Mouse (Mus musculus) kidney, postnatal 0 days (tissue): ENCODE measurements around the gene Tmem92. TPM values are rescaled to one million over a fixed set of nuclear protein-coding genes. Genes with fewer than 3 reads are reported as not detected.

ENCODE experiments used
- ATAC-seq: fragments of 200-750 bp; cut with Nextera tagmentation; replicated peaks from 2 replicates; pipeline ENCODE4 v1.8.0; 2017; ENCODE audit warnings: low read depth, moderate number of reproducible peaks, moderate TSS enrichment, moderate library complexity; ENCODE audit not compliant: low FRiP score
- DNase-seq: peaks from one replicate; pipeline ENCODE4 v3.0.0-alpha.2; 2016; ENCODE audit warnings: low spot score
- H3K27ac ChIP-seq: fragments of 300-500 bp; sonication (generic); 2 replicates; pipeline ENCODE4 v1.5.1; 2014; ENCODE audit warnings: mild to moderate bottlenecking
- H3K27me3 ChIP-seq: fragments of 300-500 bp; sonication (generic); 2 replicates; pipeline ENCODE4 v1.6.1; 2014; ENCODE audit warnings: low read length, mixed read lengths; ENCODE audit not compliant: insufficient read depth
- H3K36me3 ChIP-seq: fragments of 300-500 bp; sonication (generic); 2 replicates; pipeline ENCODE4 v1.6.1; 2014; ENCODE audit warnings: low read length, mixed read lengths; ENCODE audit not compliant: insufficient read depth
- H3K4me1 ChIP-seq: fragments of 300-500 bp; sonication (generic); replicated peaks from 2 replicates; pipeline ENCODE4 v1.6.1; 2014; ENCODE audit warnings: antibody characterized with exemption, low read length, mixed read lengths; ENCODE audit not compliant: insufficient read depth
- H3K4me2 ChIP-seq: fragments of 300-500 bp; sonication (generic); 2 replicates; pipeline ENCODE4 v1.6.1; 2014; ENCODE audit warnings: mild to moderate bottlenecking, low read length, moderate library complexity, mixed read lengths
- H3K4me3 ChIP-seq: fragments of 300-500 bp; sonication (generic); replicated peaks from 2 replicates; pipeline ENCODE4 v1.5.1; 2014; ENCODE audit warnings: low read depth, low read length
- H3K9ac ChIP-seq: fragments of 300-500 bp; sonication (generic); 2 replicates; pipeline ENCODE4 v1.6.1; 2014; ENCODE audit warnings: low read depth, low read length
- H3K9me3 ChIP-seq: fragments of 300-500 bp; sonication (generic); replicated peaks from 2 replicates; pipeline ENCODE4 v1.6.1; 2016; ENCODE audit warnings: low read length, inconsistent platforms, mixed read lengths
- CTCF ChIP-seq: IDR thresholded peaks from 2 replicates; pipeline ENCODE4 v1.5.1; 2016; ENCODE audit warnings: antibody characterized with exemption, low read depth, mild to moderate bottlenecking, moderate library complexity
- WGBS: fragments of 180-500 bp; shearing (Covaris S2); extraction: QIAGEN DNeasy Blood & Tissue Kit; methylation state at CpG from one replicate; pipeline ENCODE4 v1.1.7; 2014; 5-methylcytosine and 5-hydroxymethylcytosine counted together
- polyA plus RNA-seq: library from polyadenylated mRNA; unstranded; fragments of >200 nt; fragmentation: Nextera tagmentation; extraction: Ambion mirVana; gene quantifications from 2 replicates; pipeline ENCODE4 v1.2.1, GENCODE M21; 2015

The Tmem92 gene
- polyA plus RNA-seq, 1 experiment from 2014 or later, result not detected

DNA sequence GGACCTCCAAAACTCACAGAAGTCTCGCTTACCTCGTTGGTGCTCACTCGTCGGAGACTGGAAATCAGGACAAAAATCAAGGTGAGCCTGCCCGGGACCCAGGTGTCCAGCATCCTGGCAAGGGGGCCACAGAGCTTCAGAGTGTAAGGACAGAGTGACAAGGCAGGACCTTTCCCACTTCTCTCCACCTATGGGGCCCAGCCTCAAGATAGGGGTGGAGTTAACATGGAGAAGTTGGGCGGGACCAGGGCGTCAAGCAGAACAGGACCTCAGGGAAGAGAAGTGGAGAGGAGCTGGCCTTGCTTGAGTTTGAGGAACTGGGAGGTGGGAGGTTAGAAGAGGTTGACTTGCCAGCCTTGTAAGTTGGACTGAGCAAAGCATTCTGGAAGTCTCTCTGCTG is 21.7 kb downstream of the Tmem92 start:
- no peak overlapping the region for H3K4me3 ChIP-seq
- no peak overlapping the region for H3K4me2 ChIP-seq
- DNase-seq (no peak), ATAC-seq (no peak)
- no peak overlapping the region for H3K9ac ChIP-seq
- no peak for TF ChIP-seq CTCF
- H3K4me1 ChIP-seq, result no peaks in the 10 kb centered on the region
- no peaks in the 10 kb centered on the region for H3K27me3 ChIP-seq
- H3K36me3 ChIP-seq, result no peaks in the 10 kb centered on the region
- no peaks in the 10 kb centered on the region for H3K9me3 ChIP-seq
- 73% methylated on average over 7 of the region's 7 CpGs for WGBS
- H3K27ac ChIP-seq, result no peak overlapping the region

DNA sequence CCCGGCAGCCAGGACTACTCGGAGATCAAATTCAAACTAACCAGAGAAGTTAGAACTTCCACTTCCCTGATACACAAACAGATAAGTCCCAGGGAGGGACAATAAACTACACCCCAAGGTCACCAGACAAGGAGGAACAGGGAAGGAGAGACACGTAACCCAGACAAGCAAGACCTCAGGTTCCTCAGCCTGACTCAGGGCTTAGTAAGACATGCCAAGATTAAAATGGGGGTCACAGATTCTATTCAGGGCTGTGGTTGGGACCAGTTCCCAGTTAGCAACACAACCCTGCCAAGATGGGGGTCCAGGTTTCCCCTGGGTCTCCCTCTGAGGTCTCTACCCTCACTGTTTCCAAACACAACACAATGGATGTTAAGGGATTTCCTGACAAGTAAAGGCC is 22.1 kb downstream of the Tmem92 start:
- TF ChIP-seq CTCF, result no peak
- WGBS, result 42% methylated on average over 3 of the region's 3 CpGs
- DNase-seq, result no peak
- no peaks in the 10 kb centered on the region for H3K4me1 ChIP-seq
- H3K27ac ChIP-seq, result no peak overlapping the region
- ATAC-seq, result no peak
- H3K4me2 ChIP-seq, result no peak overlapping the region
- no peaks in the 10 kb centered on the region for H3K36me3 ChIP-seq
- H3K4me3 ChIP-seq, result no peak overlapping the region
- H3K9ac ChIP-seq, result no peak overlapping the region
- no peaks in the 10 kb centered on the region for H3K27me3 ChIP-seq
- no peaks in the 10 kb centered on the region for H3K9me3 ChIP-seq

- H3K36me3 ChIP-seq, result no peaks in the 10 kb centered on the region
- H3K4me2 ChIP-seq, result no peak overlapping the region
- ATAC-seq, result no peak
- no peaks in the 10 kb centered on the region for H3K9me3 ChIP-seq
- WGBS, result 71% methylated on average over 6 of the region's 6 CpGs
- H3K4me1 ChIP-seq, result no peaks in the 10 kb centered on the region
- H3K9ac ChIP-seq, result no peak overlapping the region
- TF ChIP-seq CTCF, result no peak
- no peak overlapping the region for H3K27ac ChIP-seq
- no peak overlapping the region for H3K4me3 ChIP-seq
- no peaks in the 10 kb centered on the region for H3K27me3 ChIP-seq
- no peak for DNase-seq
Measured at GRCm38 (mm10) chr11:94759916-94760315, 22.6 kb downstream of the Tmem92 start.

GRCm38 (mm10) chr11:94752946-94753713 is 29.4 kb downstream of the Tmem92 start:
- WGBS, result 41% methylated on average over 2 of the region's 2 CpGs
- Histone ChIP-seq H3K27me3 (no peaks in the 10 kb centered on the region), H3K27ac (no peak overlapping the region), H3K4me1 (no peaks in the 10 kb centered on the region), H3K9me3 (no peaks in the 10 kb centered on the region), H3K9ac (no peak overlapping the region), H3K4me3 (no peak overlapping the region), H3K4me2 (no peak overlapping the region), H3K36me3 (no peaks in the 10 kb centered on the region)
- DNase-seq (no peak), ATAC-seq (no peak)
- no peak for TF ChIP-seq CTCF

DNA sequence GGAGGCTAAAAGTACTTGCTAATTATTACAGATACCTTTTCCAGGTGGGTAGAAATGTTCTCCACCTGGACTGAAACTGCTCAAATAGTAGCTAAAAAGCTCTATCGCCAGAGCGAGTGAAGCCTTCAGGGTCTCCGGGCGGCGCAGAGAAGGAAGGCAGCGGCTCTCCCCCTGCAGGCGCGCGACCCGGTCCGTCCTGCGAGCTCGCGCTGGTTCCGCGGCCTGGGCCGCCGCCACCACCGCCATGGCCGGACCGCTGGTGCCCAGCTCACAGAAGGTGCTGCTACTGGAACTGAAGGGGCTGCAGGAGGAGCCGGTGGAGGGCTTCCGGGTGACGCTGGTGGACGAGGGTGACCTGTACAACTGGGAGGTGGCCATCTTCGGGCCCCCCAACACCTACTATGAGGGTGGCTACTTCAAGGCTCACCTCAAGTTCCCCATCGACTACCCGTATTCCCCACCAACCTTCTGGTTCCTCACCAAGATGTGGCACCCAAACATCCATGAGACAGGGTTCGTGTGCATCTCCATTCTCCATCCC is 40.7 kb downstream of the Tmem92 start, which contains the start of gene Cdc34b:
Gene Cdc34b, plus strand, starts transcription at position 51 of the 541 bp plus-strand sequence.
- 82% methylated on average over 29 of the region's 29 CpGs for WGBS

GRCm38 (mm10) chr11:94735746-94736145 is 46.8 kb downstream of the Tmem92 start:
- Histone ChIP-seq H3K27ac (no peak overlapping the region), H3K4me2 (no peak overlapping the region), H3K36me3 (no peaks in the 10 kb centered on the region), H3K9me3 (no peaks in the 10 kb centered on the region), H3K4me3 (no peak overlapping the region), H3K9ac (no peak overlapping the region), H3K27me3 (no peaks in the 10 kb centered on the region), H3K4me1 (no peaks in the 10 kb centered on the region)
- no peak for TF ChIP-seq CTCF
- no peak for DNase-seq
- ATAC-seq, result no peak
- 60% methylated on average over 2 of the region's 2 CpGs for WGBS

More for the DNA sequence above, 40.7 kb downstream of the Tmem92 start, which contains the start of gene Cdc34b:
- ATAC-seq (no peak), DNase-seq (no peak)
- no peak within 1 kb of the TSS for H3K9ac ChIP-seq
- no peaks in the 10 kb centered on the region for H3K27me3 ChIP-seq
- no peaks in the 10 kb centered on the region for H3K36me3 ChIP-seq
- no peaks in the 10 kb centered on the region for H3K9me3 ChIP-seq
- H3K4me1 ChIP-seq, result no peaks in the 10 kb centered on the region
- H3K27ac ChIP-seq, result no peak within 1 kb of the TSS
- no peak within 1 kb of the TSS for H3K4me2 ChIP-seq
- no peak for TF ChIP-seq CTCF
- no peak within 1 kb of the TSS for H3K4me3 ChIP-seq
